Mouse (Mus musculus) testis, adult 2 months (tissue): Measurements from ENCODE around the gene Mccc2. TPM values are rescaled to one million over a fixed set of nuclear protein-coding genes. Genes with fewer than 3 reads are reported as not detected.

Source experiments
- H3K27ac ChIP-seq: fragments of 200-500 bp; 2 replicates; pipeline ENCODE4 v1.5.1; 2012; ENCODE audit warnings: low read depth, low read length; ENCODE audit not compliant: control insufficient read depth, insufficient read depth
- H3K27me3 ChIP-seq: fragments of 200-500 bp; 2 replicates; pipeline ENCODE4 v1.6.1; 2012; ENCODE audit warnings: mild to moderate bottlenecking, low read length, moderate library complexity; ENCODE audit not compliant: control insufficient read depth, insufficient read depth
- H3K36me3 ChIP-seq: fragments of 200-500 bp; 2 replicates; pipeline ENCODE4 v1.6.1; 2012; ENCODE audit warnings: mild to moderate bottlenecking, low read length; ENCODE audit not compliant: control insufficient read depth, insufficient read depth
- H3K4me1 ChIP-seq: fragments of 200-500 bp; 2 replicates; pipeline ENCODE4 v1.6.1; 2012; ENCODE audit warnings: low read length; ENCODE audit not compliant: control insufficient read depth, insufficient read depth
- H3K4me3 ChIP-seq: fragments of 200-500 bp; 2 replicates; pipeline ENCODE4 v1.5.1; 2012; ENCODE audit warnings: low read depth, mild to moderate bottlenecking, low read length, moderate library complexity, mixed read lengths; ENCODE audit not compliant: control insufficient read depth
- CTCF ChIP-seq: fragments of 200-500 bp; IDR thresholded peaks from 2 replicates; pipeline ENCODE4 v1.5.1; 2012; ENCODE audit warnings: low read depth, mild to moderate bottlenecking, inconsistent platforms, low read length, moderate library complexity; ENCODE audit not compliant: control insufficient read depth, insufficient read depth, insufficient replicate concordance
- POLR2A ChIP-seq: fragments of 200-500 bp; IDR thresholded peaks from 2 replicates; pipeline ENCODE4 v1.6.1; 2012; ENCODE audit warnings: low read depth, mild to moderate bottlenecking, inconsistent platforms, low read length, moderate library complexity; ENCODE audit not compliant: control insufficient read depth
- polyA plus RNA-seq: library from polyadenylated mRNA; depleted of rRNA; stranded (reverse); fragments of >200 nt; gene quantifications from 2 replicates; pipeline ENCODE4 v1.2.3, GENCODE M21; 2012

The Mccc2 gene
- polyA plus RNA-seq, 1 experiment: 13.4 TPM

- Histone ChIP-seq H3K4me1 (no peaks in the 10 kb centered on the region), H3K27me3 (no peaks in the 10 kb centered on the region), H3K36me3 (no peaks in the 10 kb centered on the region), H3K27ac (no peak overlapping the region), H3K4me3 (no peak overlapping the region)
- TF ChIP-seq CTCF (peak; percentile 77; the same call in 1 of the 2 replicates), POLR2A (no peak)
Measured at GRCm38 (mm10) chr13:100001790-100002196, 13.6 kb downstream of the Mccc2 start.

GRCm38 (mm10) chr13:99999078-99999477 lies 16.4 kb downstream of the Mccc2 start:
- H3K4me3 ChIP-seq: no peak overlapping the region
- H3K27ac ChIP-seq: no peak overlapping the region
- no peaks in the 10 kb centered on the region for H3K4me1 ChIP-seq
- H3K36me3 ChIP-seq: no peaks in the 10 kb centered on the region
- H3K27me3 ChIP-seq: no peaks in the 10 kb centered on the region
- TF ChIP-seq POLR2A (no peak), CTCF (no peak)

- H3K4me3 ChIP-seq: no peak overlapping the region
- TF ChIP-seq POLR2A (no peak), CTCF (no peak)
- no peaks in the 10 kb centered on the region for H3K27me3 ChIP-seq
- H3K4me1 ChIP-seq: no peaks in the 10 kb centered on the region
- H3K27ac ChIP-seq: no peak overlapping the region
- H3K36me3 ChIP-seq: no peaks in the 10 kb centered on the region
Measured at GRCm38 (mm10) chr13:99998099-99998498, 17.3 kb downstream of the Mccc2 start.

- Histone ChIP-seq H3K36me3 (no peaks in the 10 kb centered on the region), H3K4me1 (no peaks in the 10 kb centered on the region), H3K27me3 (no peaks in the 10 kb centered on the region), H3K4me3 (no peak overlapping the region), H3K27ac (no peak overlapping the region)
- no peak for TF ChIP-seq CTCF
- no peak for TF ChIP-seq POLR2A
Measured at GRCm38 (mm10) chr13:99989592-99989991, 25.8 kb downstream of the Mccc2 start.

- Histone ChIP-seq H3K36me3 (no peaks in the 10 kb centered on the region), H3K4me3 (no peak overlapping the region), H3K4me1 (no peaks in the 10 kb centered on the region), H3K27me3 (no peaks in the 10 kb centered on the region), H3K27ac (no peak overlapping the region)
- TF ChIP-seq POLR2A (no peak), CTCF (no peak)
Measured at GRCm38 (mm10) chr13:99983320-99983719, 32.1 kb downstream of the Mccc2 start.

GRCm38 (mm10) chr13:99979406-99979805 lies 36.0 kb downstream of the Mccc2 start:
- Histone ChIP-seq H3K4me3 (no peak overlapping the region), H3K4me1 (no peaks in the 10 kb centered on the region), H3K36me3 (no peaks in the 10 kb centered on the region), H3K27me3 (no peaks in the 10 kb centered on the region), H3K27ac (no peak overlapping the region)
- TF ChIP-seq POLR2A: no peak
- no peak for TF ChIP-seq CTCF

GRCm38 (mm10) chr13:99970089-99970488 lies 45.4 kb downstream of the Mccc2 start:
- H3K27ac ChIP-seq: no peak overlapping the region
- TF ChIP-seq POLR2A: no peak
- no peak for TF ChIP-seq CTCF
- no peaks in the 10 kb centered on the region for H3K27me3 ChIP-seq
- H3K4me1 ChIP-seq: no peaks in the 10 kb centered on the region; the same call in 1 of the 2 replicates
- no peak overlapping the region for H3K4me3 ChIP-seq
- H3K36me3 ChIP-seq: no peaks in the 10 kb centered on the region
